Mouse (Mus musculus) heart, postnatal 0 days (tissue): ENCODE results near the gene Mthfsd. TPM values are rescaled to one million over a fixed set of nuclear protein-coding genes. Genes with fewer than 3 reads are reported as not detected.

Experiments used
- ATAC-seq: fragments of 200-750 bp; cut with Nextera tagmentation; 2 replicates; pipeline ENCODE4 v1.8.0; 2017; ENCODE audit warnings: low read depth, moderate number of reproducible peaks, moderate library complexity; ENCODE audit not compliant: insufficient read depth
- DNase-seq: peaks from one replicate; pipeline ENCODE4 v3.0.0-alpha.2; 2016; ENCODE audit warnings: low spot score
- H3K27ac ChIP-seq: fragments of 300-500 bp; sonication (generic); 2 replicates; pipeline ENCODE4 v1.5.1; 2014; ENCODE audit warnings: low read depth, mild to moderate bottlenecking
- H3K27me3 ChIP-seq: fragments of 300-500 bp; sonication (generic); 2 replicates; pipeline ENCODE4 v1.6.1; 2014; ENCODE audit warnings: low read length, mixed read lengths; ENCODE audit not compliant: control insufficient read depth, insufficient read depth
- H3K36me3 ChIP-seq: fragments of 300-500 bp; sonication (generic); replicated peaks from 2 replicates; pipeline ENCODE4 v1.6.1; 2014; ENCODE audit warnings: low read length, mixed read lengths; ENCODE audit not compliant: control insufficient read depth, insufficient read depth
- H3K4me1 ChIP-seq: fragments of 300-500 bp; sonication (generic); 2 replicates; pipeline ENCODE4 v1.6.1; 2014; ENCODE audit warnings: antibody characterized with exemption; ENCODE audit not compliant: control insufficient read depth, insufficient read depth
- H3K4me2 ChIP-seq: fragments of 300-500 bp; sonication (generic); 2 replicates; pipeline ENCODE4 v1.6.1; 2014; ENCODE audit warnings: low read depth, mild to moderate bottlenecking, low read length, moderate library complexity
- H3K4me3 ChIP-seq: fragments of 300-500 bp; sonication (generic); 2 replicates; pipeline ENCODE4 v1.5.1; 2014; ENCODE audit warnings: low read depth, low read length
- H3K9ac ChIP-seq: fragments of 300-500 bp; sonication (generic); replicated peaks from 2 replicates; pipeline ENCODE4 v1.6.1; 2014; ENCODE audit warnings: low read depth, low read length, mixed read lengths
- H3K9me3 ChIP-seq: fragments of 300-500 bp; sonication (generic); replicated peaks from 2 replicates; pipeline ENCODE4 v1.6.1; 2016; ENCODE audit warnings: low read length; ENCODE audit not compliant: control insufficient read depth
- CTCF ChIP-seq: IDR thresholded peaks from 2 replicates; pipeline ENCODE4 v1.5.1; 2016; ENCODE audit warnings: antibody characterized with exemption, control low read depth, low read depth
- EP300 ChIP-seq: IDR thresholded peaks from 2 replicates; pipeline ENCODE4 v1.6.1; 2016; ENCODE audit warnings: antibody characterized with exemption, low read depth
- WGBS: fragments of 180-500 bp; shearing (Covaris S2); extraction: QIAGEN DNeasy Blood & Tissue Kit; methylation state at CpG from one replicate; pipeline ENCODE4 v1.1.7; 2014; 5-methylcytosine and 5-hydroxymethylcytosine counted together
- polyA plus RNA-seq: library from polyadenylated mRNA; unstranded; fragments of >200 nt; fragmentation: Nextera tagmentation; extraction: Ambion mirVana; gene quantifications from 2 replicates; pipeline ENCODE4 v1.2.1, GENCODE M21; 2015
- total RNA-seq: library from RNA; depleted of rRNA; stranded (reverse); fragments of >200 nt; gene quantifications from 2 replicates; pipeline ENCODE4 v1.2.3, GENCODE M21; 2014; ENCODE audit warnings: low replicate concordance

The Mthfsd gene
- total and polyA plus RNA-seq, 2 experiments from 2014 or later = 22.7 to 26.8 TPM

DNA sequence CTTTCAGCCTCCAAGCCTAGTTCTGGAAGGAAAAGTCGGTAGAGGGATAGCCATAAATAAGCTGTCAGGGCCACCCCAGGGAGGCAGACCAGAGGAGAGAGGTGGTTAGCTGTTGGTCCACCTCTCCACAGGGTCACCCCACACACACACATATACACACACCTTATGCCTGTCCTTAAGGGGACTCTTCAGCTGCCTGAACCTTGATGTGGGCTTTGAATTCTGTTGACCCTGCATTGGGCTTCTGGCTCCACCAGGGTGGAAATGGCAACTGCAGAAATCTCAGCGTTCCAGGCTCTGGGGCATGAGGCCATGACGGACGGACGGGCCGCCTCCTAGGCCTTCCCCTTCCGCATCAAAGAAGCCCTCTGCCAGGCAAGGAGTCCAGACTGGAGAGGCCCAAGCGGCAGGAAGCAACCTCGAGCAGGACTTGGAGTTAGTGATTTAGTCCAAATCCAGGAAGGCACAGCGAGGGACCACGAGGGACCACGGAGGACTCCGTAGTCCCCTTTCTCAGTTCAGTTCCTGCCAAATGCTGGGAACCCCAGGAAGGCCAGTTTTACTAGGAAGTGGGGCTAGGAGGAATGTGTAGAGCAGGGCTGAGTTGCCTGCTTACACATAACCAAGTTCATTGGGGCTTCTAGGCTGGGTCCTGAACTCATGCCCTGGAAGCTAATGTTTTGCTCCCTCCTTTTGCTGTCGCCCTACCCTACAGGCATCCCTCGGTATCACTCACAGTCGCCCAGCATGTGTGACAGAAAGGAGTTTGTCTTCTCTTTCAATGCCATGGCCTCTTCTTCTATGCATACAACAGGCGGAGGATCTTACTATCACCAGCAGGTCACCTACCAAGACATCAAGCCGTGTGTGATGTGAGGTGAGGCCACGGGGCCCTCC, 21.9 kb downstream of the Mthfsd start:
- ATAC-seq (no peak), DNase-seq (no peak)
- TF ChIP-seq CTCF (no peak), EP300 (no peak)
- Histone ChIP-seq H3K36me3 (no peaks in the 10 kb centered on the region), H3K4me2 (no peak overlapping the region), H3K27me3 (peaks cover 100% of the 10 kb centered on the region), H3K4me1 (peaks cover 16% of the 10 kb centered on the region; the same call in 1 of the 2 replicates), H3K9me3 (no peaks in the 10 kb centered on the region), H3K4me3 (no peak overlapping the region), H3K27ac (no peak overlapping the region), H3K9ac (no peak overlapping the region)
- WGBS = 55% methylated on average over 19 of the region's 19 CpGs

GRCm38 (mm10) chr8:121085561-121085960, 22.6 kb downstream of the Mthfsd start:
- Histone ChIP-seq H3K4me3 (no peak overlapping the region), H3K9ac (no peak overlapping the region), H3K36me3 (no peaks in the 10 kb centered on the region), H3K4me2 (no peak overlapping the region), H3K9me3 (no peaks in the 10 kb centered on the region), H3K4me1 (peaks cover 16% of the 10 kb centered on the region; the same call in 1 of the 2 replicates), H3K27ac (no peak overlapping the region), H3K27me3 (peaks cover 100% of the 10 kb centered on the region)
- no peak for ATAC-seq
- no peak for DNase-seq
- TF ChIP-seq CTCF (no peak), EP300 (no peak)
- WGBS = 88% methylated on average over 3 of the region's 3 CpGs

GRCm38 (mm10) chr8:121085011-121085410, 23.2 kb downstream of the Mthfsd start:
- ATAC-seq (no peak), DNase-seq (no peak)
- peak overlapping the region; percentile 70 for H3K4me3 ChIP-seq
- peaks cover 100% of the 10 kb centered on the region for H3K27me3 ChIP-seq
- H3K36me3 ChIP-seq = no peaks in the 10 kb centered on the region
- TF ChIP-seq CTCF (no peak), EP300 (no peak)
- WGBS = 14% methylated on average over 23 of the region's 30 CpGs
- no peak overlapping the region for H3K27ac ChIP-seq
- H3K4me2 ChIP-seq = peak overlapping the region; percentile 98
- peaks cover 16% of the 10 kb centered on the region; the same call in 1 of the 2 replicates for H3K4me1 ChIP-seq
- H3K9ac ChIP-seq = no peak overlapping the region
- no peaks in the 10 kb centered on the region for H3K9me3 ChIP-seq

DNA sequence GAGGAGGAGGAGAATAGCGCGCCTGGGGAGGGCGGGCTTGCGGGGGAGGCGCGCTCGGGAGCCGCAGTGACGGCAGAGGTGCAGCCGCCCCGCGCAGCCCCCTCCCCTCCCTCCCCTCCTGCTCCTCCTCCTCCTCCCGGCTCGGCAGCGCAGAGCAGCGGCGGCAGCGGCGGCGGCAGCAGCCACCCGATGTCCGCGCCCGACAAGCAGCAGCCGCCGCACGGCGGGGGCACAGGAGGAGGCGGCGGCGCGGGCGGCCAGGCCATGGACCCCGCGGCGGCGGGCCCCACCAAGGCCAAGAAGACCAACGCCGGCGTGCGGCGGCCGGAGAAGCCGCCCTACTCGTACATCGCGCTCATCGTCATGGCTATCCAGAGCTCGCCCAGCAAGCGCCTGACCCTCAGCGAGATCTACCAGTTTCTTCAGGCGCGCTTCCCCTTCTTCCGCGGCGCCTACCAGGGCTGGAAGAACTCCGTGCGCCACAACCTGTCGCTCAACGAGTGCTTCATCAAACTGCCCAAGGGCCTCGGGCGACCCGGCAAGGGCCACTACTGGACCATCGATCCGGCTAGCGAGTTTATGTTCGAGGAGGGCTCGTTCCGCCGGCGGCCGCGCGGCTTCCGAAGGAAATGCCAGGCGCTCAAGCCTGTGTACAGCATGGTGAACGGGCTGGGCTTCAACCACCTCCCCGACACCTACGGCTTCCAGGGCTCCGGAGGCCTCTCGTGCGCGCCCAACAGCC, 23.8 kb downstream of the Mthfsd start, which contains the start of gene Foxf1:
TSS of gene Foxf1 (plus strand) at position 177 of the 742 bp plus-strand sequence.
- Histone ChIP-seq H3K9me3 (no peaks in the 10 kb centered on the region), H3K4me1 (peaks cover 16% of the 10 kb centered on the region; the same call in 1 of the 2 replicates), H3K27ac (no peak within 1 kb of the TSS), H3K27me3 (peaks cover 100% of the 10 kb centered on the region), H3K36me3 (no peaks in the 10 kb centered on the region), H3K9ac (peak within 1 kb of the TSS; percentile 28; the same call in 1 of the 2 replicates), H3K4me3 (peak within 1 kb of the TSS; percentile 70), H3K4me2 (peak within 1 kb of the TSS; percentile 98)
- ATAC-seq = peak; percentile 14; the same call in 1 of the 2 replicates
- no peak for DNase-seq
- TF ChIP-seq EP300 (no peak), CTCF (no peak)
- WGBS = under 1% methylated on average over 53 of the region's 83 CpGs

- Histone ChIP-seq H3K4me3 (peak overlapping the region; percentile 70), H3K27me3 (peaks cover 100% of the 10 kb centered on the region), H3K27ac (no peak overlapping the region), H3K4me1 (peaks cover 16% of the 10 kb centered on the region; the same call in 1 of the 2 replicates), H3K9ac (peak overlapping the region; percentile 28; the same call in 1 of the 2 replicates), H3K4me2 (peak overlapping the region; percentile 98), H3K36me3 (no peaks in the 10 kb centered on the region), H3K9me3 (no peaks in the 10 kb centered on the region)
- 4% methylated on average over 11 of the region's 27 CpGs for WGBS
- ATAC-seq (no peak), DNase-seq (no peak)
- no peak for TF ChIP-seq CTCF
- TF ChIP-seq EP300 = no peak
These were observed 24.3 kb downstream of the Mthfsd start for GRCm38 (mm10) chr8:121083936-121084209.
